Mouse (Mus musculus): ENCODE data around the gene H2afv.

- TF ChIP-seq GATA1 (IDR thresholded peaks at IDR 0.05; ENCODE audit: low read length): no peak
- TF ChIP-seq TAL1 (IDR thresholded peaks at IDR 0.05; ENCODE audit: low read length): no peak
Measured at GRCm38 (mm10) chr11:6483103-6483502, 38.9 kb upstream of the H2afv start.

All from erythroblast, embryonic 14.5 days (primary cell).